Mouse (Mus musculus): ENCODE measurements around the gene Rhbdl1. TPM values are rescaled to one million over a fixed set of nuclear protein-coding genes. Genes with fewer than 3 reads are reported as not detected.
"Not testable (repeated sequence)": the region's sequence is repeated elsewhere in the genome, so short reads cannot be mapped to it uniquely, and the experiment has no call there.

The Rhbdl1 gene
- polyA plus RNA-seq, 1 experiment from 2014 or later: 5.0 TPM

DNA sequence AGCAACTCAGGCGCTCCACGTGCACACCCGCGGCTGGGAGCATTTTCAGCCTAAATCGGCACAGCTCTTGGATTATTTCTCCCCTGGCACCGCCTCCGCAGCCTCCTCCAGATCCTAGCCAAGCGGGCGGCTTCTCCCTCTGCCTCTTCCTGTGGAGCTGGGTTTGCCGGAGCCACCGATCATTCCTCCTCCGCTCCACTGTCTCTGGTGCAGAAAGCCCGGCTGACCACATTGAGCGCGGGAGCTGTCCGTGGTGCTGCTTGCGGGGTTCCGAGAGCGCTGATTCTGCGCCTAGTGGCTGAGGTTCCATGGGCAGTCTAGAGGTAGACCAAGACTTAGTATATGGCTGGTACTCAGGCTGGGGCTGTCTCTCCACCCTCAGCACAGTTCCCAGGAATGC lies 23.6 kb downstream of the Rhbdl1 start:
- DNase-seq (ENCODE audit: low read depth, low spot score) (no peak), ATAC-seq (no peak)
- no peak for TF ChIP-seq CTCF (IDR thresholded peaks at IDR 0.05)
- ChIA-PET CTCF (interaction anchor here (0.6 to 1.6 kb wide), 2 partner anchors 12 to 21 kb away, joined by 3 to 5 read pairs; no protein-coding TSS in a partner anchor), POLR2A (interaction anchor here (1.2 kb wide), 1 partner anchor 11 kb away, joined by 3 read pairs; no protein-coding TSS in a partner anchor)
- H3K27me3 ChIP-seq: peaks cover 16% of the 10 kb centered on the region
- in situ Hi-C loops (cut with MboI; ENCODE audit: low pct_unique_long_range_greater_than_20kb): no loop called here

GRCm38 (mm10) chr17:25810890-25811289 lies 26.2 kb downstream of the Rhbdl1 start:
- ChIA-PET CTCF (no interaction called here), POLR2A (no interaction called here)
- peaks cover 11% of the 10 kb centered on the region for H3K27me3 ChIP-seq
- ATAC-seq (no peak), DNase-seq (ENCODE audit: low read depth, low spot score) (no peak)
- in situ Hi-C loops (cut with MboI; ENCODE audit: low pct_unique_long_range_greater_than_20kb): no loop called here
- no peak for TF ChIP-seq CTCF (IDR thresholded peaks at IDR 0.05)

DNA sequence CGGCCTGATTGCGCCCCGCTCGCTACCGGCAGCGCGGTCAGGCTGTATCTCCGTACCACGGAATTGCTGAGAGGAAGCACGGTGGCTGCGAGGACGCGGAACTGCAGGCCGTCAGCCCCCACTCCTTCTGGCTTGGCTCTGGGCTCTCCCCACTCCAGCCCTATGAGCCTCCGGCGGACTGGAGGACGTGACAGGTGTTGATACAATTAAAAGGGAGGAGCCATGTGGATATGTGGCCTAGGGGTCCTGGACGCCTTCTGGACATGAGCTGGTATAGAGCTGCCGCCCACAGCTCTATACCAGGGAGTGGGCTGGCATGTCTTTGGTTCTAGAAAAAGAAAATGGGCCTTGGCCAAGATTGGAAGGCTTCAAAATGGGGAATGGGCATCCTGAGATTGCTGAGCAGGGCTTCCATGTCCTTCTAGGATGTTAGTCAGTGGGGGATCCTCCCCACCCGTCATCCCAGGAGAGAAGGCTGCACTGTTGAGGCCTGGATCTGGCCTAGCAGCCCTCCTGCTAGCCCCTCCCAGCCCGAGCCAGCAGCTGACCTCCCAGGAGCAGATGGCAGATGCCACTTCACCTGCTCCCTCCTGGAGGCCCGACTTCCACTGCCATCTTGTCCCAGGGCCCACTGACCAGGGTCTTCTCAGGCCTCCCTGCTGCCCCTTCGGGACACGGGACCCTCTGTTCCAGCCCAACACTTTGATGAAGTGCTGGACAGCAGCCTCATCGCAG lies 27.3 kb downstream of the Rhbdl1 start:
- DNase-seq (ENCODE audit: low read depth, low spot score): no peak
- in situ Hi-C loops (cut with MboI; ENCODE audit: low pct_unique_long_range_greater_than_20kb): no loop called here
- ATAC-seq: no peak
- peaks cover 11% of the 10 kb centered on the region for H3K27me3 ChIP-seq
- TF ChIP-seq CTCF (IDR thresholded peaks at IDR 0.05): no peak
- ChIA-PET CTCF (no interaction called here), POLR2A (interaction anchor here (1.4 to 1.5 kb wide), 2 partner anchors 13 to 24 kb away, joined by 4 read pairs; partner anchors contain the start of genes Metrn and Stub1)

DNA sequence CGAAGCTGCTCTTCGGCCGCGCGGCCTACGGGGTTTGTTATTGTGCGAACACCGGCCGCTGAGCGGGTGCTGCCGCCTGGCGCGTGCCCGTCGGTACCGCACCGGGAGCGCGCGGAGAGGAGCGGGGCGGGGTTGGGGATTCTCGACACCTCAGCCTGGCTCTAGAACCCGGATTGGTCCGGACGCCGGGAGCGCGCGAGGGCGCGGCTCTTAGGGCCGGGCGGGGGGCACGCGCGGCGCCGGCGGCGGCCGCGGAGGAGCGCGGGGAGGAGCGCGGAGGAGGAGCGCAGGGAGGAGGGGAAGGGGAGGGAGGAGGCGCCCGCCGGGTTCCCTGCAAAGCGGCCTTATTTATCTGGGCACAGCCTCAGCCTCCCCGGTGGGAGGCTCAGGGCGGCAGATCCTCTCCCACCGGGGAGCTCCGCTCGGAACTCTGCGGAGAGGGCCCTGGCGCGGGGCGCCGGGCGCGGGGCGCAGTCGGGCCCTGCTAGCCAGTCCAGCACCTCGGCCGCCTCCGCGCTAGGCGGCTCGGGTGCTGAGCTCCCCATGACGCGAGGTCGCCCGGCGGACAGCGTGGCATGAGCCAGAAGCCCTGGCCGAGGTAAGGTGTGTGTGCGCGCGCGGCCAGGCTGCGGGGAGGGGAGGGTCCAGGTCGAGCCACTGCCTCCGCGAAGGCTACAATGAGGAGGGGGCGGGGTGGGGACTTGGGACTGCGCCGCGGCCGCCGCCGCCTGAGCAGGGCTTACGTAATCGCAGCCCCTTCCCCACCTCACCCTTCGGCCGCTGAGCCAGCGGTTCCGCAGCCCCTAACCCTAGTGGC lies 28.1 kb downstream of the Rhbdl1 start, which contains the start of gene Fbxl16:
Fbxl16 (plus strand) TSS at position 297 of the 817 bp plus-strand sequence.
- peaks cover 11% of the 10 kb centered on the region for H3K27me3 ChIP-seq
- CTCF ChIA-PET: no interaction called here
- DNase-seq (ENCODE audit: low read depth, low spot score): no peak
- POLR2A ChIA-PET: interaction anchor here (1.4 to 1.5 kb wide), 2 partner anchors 12 to 24 kb away, joined by 4 read pairs; partner anchors contain the start of genes Metrn and Stub1
- in situ Hi-C loops (cut with MboI; ENCODE audit: low pct_unique_long_range_greater_than_20kb): no loop called here
- ATAC-seq: peak; percentile 41
- TF ChIP-seq CTCF (IDR thresholded peaks at IDR 0.05): no peak

GRCm38 (mm10) chr17:25808028-25808427 lies 29.1 kb downstream of the Rhbdl1 start:
- TF ChIP-seq CTCF (IDR thresholded peaks at IDR 0.05): no peak
- in situ Hi-C loops (cut with MboI; ENCODE audit: low pct_unique_long_range_greater_than_20kb): no loop called here
- CTCF ChIA-PET: no interaction called here
- POLR2A ChIA-PET: interaction anchor here (1.4 to 1.5 kb wide), 2 partner anchors 11 to 25 kb away, joined by 4 read pairs; partner anchors contain the start of genes Metrn and Stub1
- no peak for ATAC-seq
- DNase-seq (ENCODE audit: low read depth, low spot score): no peak
- peaks cover 11% of the 10 kb centered on the region for H3K27me3 ChIP-seq

DNA sequence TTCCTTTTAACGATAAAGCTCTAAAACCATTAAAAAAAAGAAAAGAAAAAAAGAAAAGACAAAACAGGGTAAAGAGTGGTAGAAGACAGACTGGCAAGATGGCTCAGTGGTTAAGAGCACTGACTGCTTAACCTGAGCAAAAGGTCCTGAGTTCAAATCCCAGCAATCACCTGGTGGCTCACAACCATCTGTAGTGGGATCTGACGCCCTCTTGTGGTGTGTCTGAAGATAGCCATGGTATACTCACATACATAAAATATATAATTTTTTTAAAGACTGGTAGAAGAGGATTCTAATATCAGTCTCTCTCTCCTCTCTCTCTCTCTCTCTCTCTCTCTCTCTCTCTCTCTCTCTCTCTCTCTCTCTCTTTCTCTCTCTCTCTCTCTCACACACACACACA lies 29.6 kb downstream of the Rhbdl1 start:
- POLR2A ChIA-PET; ATAC-seq; in situ Hi-C loops (cut with MboI; ENCODE audit: low pct_unique_long_range_greater_than_20kb); DNase-seq (ENCODE audit: low read depth, low spot score); CTCF ChIA-PET: not testable (repeated sequence)
- H3K27me3 ChIP-seq: peaks cover 11% of the 10 kb centered on the region

GRCm38 (mm10) chr17:25806507-25806906 lies 30.6 kb downstream of the Rhbdl1 start:
- in situ Hi-C loops (cut with MboI; ENCODE audit: low pct_unique_long_range_greater_than_20kb): no loop called here
- ChIA-PET POLR2A (no interaction called here), CTCF (no interaction called here)
- DNase-seq (ENCODE audit: low read depth, low spot score) (no peak), ATAC-seq (no peak)
- no peak for TF ChIP-seq CTCF (IDR thresholded peaks at IDR 0.05)
- peaks cover 11% of the 10 kb centered on the region for H3K27me3 ChIP-seq

- CTCF ChIA-PET: interaction anchor here (0.7 to 2.3 kb wide), 3 partner anchors 40 to 71 kb away, joined by 3 to 9 read pairs (median 4); no protein-coding TSS in a partner anchor
- TF ChIP-seq CTCF (IDR thresholded peaks at IDR 0.05): no peak
- no peaks in the 10 kb centered on the region for H3K27me3 ChIP-seq
- in situ Hi-C loops (cut with MboI; ENCODE audit: low pct_unique_long_range_greater_than_20kb): loop anchor here (5.0 kb wide), 2 partner anchors 36 to 71 kb away; no protein-coding TSS in a partner anchor
- no peak for DNase-seq (ENCODE audit: low read depth, low spot score)
- POLR2A ChIA-PET: interaction anchor here (0.6 to 1.5 kb wide), 5 partner anchors 11 to 230 kb away, joined by 3 to 7 read pairs (median 4); partner anchors contain the start of genes Narfl and Rhot2
- ATAC-seq: peak; percentile 61
Observed at GRCm38 (mm10) chr17:25802825-25803517, 34.1 kb downstream of the Rhbdl1 start.

DNA sequence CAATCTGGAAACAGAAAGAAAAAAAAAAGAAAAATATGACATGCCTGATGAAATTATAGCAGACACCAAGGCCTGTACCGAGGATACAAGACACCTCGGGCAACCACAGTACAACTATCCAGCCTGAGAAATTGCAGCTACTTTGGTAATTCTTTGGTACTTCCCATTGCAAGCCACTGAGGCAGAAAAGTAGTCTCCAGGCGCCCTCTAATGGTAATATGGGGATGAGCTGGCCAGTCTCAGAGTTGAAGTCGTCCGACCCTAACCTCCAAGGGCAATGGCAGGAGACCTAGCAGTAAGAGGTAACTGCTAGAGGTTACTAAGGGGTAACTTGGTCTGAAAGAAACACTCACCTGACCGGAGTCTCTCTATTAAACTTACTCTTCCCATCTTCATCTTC lies 36.1 kb downstream of the Rhbdl1 start:
- TF ChIP-seq CTCF (IDR thresholded peaks at IDR 0.05): no peak
- ChIA-PET CTCF (interaction anchor here (0.6 to 2.3 kb wide), 11 partner anchors 10 to 73 kb away, joined by 3 to 11 read pairs (median 6); partner anchors contain the start of genes Chtf18, Fam173a, Haghl and Narfl), POLR2A (interaction anchor here (0.7 kb wide), 1 partner anchor 403 kb away, joined by 3 read pairs; no protein-coding TSS in a partner anchor)
- in situ Hi-C loops (cut with MboI; ENCODE audit: low pct_unique_long_range_greater_than_20kb): loop anchor here (5.0 kb wide), 2 partner anchors 34 to 69 kb away; no protein-coding TSS in a partner anchor
- H3K27me3 ChIP-seq: no peaks in the 10 kb centered on the region
- peak; percentile 44 for ATAC-seq
- DNase-seq (ENCODE audit: low read depth, low spot score): no peak

DNA sequence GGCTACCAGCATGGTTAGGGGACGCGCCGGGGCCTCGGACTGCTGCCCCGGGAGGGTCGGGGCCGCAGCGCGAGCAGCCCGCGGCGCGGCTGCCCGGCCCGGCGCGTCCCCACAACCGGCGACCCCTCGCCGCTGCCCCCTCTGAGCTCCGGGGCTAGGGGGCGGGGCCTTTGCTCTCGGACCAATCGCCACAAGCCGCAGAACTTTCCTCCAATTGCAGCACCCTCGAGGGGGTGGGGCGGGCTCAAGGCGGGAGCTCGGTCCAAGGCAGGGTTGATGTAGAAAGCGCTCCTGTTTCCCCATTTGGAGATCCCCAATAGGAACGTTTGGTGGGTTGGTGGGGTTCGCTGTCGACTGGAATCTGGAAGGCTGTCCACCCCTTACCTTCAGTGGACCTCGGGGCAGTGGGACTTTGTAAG lies 40.1 kb downstream of the Rhbdl1 start, which contains the start of gene Metrn:
Metrn (minus strand) TSS at position 186 of the 419 bp plus-strand sequence.
- H3K27me3 ChIP-seq: no peaks in the 10 kb centered on the region
- POLR2A ChIA-PET: interaction anchor here (1.5 kb wide), 1 partner anchor 12 kb away, joined by 4 read pairs; the partner anchor contains the start of gene Fbxl16
- TF ChIP-seq CTCF (IDR thresholded peaks at IDR 0.05): no peak
- CTCF ChIA-PET: interaction anchor here (0.7 kb wide), 1 partner anchor 23 kb away, joined by 3 read pairs; the partner anchor contains the start of gene Narfl
- peak; percentile 84 for ATAC-seq
- in situ Hi-C loops (cut with MboI; ENCODE audit: low pct_unique_long_range_greater_than_20kb): no loop called here
- DNase-seq (ENCODE audit: low read depth, low spot score): no peak

Measured in Patski (cell line).